Mouse (Mus musculus): ENCODE measurements around the gene Abcc3. TPM values are rescaled to one million over a fixed set of nuclear protein-coding genes. Genes with fewer than 3 reads are reported as not detected.
"Not testable (repeated sequence)": the region's sequence is repeated elsewhere in the genome, so short reads cannot be mapped to it uniquely, and the experiment has no call there.

Abcc3 gene
- total RNA-seq, 2 experiments from 2014 or later = 2.2 to 2.9 TPM

DNA sequence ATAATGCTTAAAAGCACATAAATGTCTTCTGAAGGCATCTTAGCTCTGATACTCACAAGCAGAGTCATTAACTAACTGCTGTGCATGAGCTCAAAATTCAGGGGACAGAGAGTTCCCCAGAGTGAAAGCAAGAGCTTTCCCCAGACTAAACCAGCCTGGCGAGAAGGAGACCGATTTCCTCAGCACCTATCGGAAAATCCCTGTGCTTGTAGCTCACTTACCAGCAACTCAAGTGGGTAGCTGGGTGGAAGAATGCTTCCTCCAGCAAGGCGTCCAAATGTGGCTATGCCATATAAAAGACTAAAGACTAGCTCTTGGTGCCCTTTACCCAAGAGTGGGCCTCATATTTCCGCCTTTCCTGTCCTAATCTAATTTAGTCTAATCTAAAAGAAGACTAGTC, 9.9 kb upstream of the Abcc3 start:
- DNase-seq = no peak

DNA sequence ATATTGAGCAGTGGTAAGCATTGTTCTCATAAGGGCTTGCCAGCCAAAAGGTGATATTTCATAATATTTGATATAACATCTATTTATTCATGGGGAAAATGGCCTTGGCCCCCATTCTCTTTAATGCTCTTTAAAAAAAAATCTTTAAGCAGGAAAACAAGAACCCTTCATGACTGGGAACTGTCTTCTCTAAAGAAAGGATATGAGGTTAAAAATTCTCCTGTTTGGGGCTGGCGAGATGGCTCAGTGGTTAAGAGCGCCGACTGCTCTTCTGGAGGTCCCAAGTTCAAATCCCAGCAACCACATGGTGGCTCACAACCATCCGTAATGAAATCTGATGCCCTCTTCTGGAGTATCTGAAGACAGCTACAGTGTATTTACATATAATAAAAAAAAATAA, 9.2 kb upstream of the Abcc3 start:
- not testable (repeated sequence) for DNase-seq

DNA sequence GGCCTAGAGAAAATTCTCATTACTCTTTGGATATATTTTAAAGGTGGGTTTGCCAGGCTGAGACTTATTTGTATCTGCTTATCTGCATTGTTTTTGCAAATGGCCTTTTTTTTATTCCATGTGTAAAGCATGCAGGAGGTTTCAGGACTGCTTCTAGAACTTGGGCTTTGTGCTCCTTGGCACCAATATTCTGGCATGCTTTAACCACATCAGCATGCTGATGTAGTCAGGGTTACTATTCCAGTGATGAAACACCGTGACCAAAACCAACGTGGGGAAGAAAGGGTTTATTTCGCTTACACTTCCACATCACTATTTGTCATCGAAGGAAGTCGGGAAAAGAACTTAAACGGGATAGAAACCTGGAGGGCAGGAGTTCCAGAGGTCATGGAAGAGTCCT, 8.2 kb upstream of the Abcc3 start:
- no peak for DNase-seq

- no peak for DNase-seq
Observed at GRCm38 (mm10) chr11:94394107-94394506, 1.3 kb upstream of the Abcc3 start.

DNA sequence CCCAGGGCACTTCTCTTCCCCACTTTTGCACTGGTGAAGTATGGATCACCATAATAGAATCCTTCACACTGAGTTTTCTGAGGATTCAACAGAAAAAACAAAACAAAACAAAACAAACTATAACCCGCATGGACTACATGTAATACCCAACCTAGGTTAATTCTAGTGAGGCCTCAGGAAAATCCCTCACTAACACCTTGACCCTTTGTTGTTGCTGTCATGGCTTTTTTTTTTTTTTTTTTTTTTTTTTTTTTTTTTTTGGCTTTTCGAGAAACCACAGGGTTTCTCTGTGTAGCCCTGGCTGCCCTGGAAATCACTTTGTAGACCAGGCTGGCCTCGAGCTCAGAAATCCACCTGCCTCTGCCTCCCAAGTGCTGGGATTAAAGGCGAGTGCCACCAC, 693 bp upstream of the Abcc3 start:
- DNase-seq = not testable (repeated sequence)

DNA sequence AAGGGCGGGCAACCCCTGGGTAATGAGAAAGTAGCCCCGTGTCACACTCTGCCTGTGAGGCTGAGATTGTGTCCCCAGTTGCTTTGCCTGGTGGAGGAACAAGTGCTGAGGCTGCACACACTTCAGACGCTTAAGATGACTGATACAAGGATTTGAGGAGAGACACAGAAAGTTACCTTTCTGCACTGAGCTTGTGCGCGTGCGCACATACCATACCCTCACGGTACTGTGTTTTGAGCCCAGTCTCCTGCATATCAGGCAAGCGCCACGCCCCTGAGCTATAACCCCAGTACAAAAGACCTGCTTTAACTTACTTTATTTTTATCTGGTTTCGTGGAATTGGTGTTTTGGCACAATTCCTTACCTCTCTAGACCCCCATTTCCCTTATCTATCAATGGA, 1.1 kb downstream of the Abcc3 start:
- DNase-seq = no peak

DNA sequence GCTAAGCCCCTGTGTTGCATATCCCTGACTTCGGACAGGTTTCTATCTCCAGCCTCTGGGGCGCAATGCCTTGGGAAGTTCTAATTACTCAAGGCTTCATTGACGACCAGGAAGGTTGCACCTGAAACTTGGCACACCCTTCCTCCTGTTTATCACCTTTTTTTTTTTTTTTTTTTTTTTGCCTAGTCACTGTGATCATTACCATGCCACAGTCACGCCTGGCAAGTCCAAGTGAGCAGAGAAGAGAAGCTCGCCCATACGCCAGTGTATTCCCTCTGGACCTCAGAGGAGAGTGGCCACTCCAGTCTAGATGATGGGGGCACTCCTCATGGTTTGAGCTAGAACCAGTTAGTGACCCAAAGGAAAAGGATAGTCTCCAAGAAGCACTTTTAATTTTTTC, 2.0 kb downstream of the Abcc3 start:
- DNase-seq = no peak

- no peak for DNase-seq
Observed at GRCm38 (mm10) chr11:94389724-94390396, 2.9 kb downstream of the Abcc3 start.

- DNase-seq = no peak
Observed at GRCm38 (mm10) chr11:94389021-94389420, 3.8 kb downstream of the Abcc3 start.

DNA sequence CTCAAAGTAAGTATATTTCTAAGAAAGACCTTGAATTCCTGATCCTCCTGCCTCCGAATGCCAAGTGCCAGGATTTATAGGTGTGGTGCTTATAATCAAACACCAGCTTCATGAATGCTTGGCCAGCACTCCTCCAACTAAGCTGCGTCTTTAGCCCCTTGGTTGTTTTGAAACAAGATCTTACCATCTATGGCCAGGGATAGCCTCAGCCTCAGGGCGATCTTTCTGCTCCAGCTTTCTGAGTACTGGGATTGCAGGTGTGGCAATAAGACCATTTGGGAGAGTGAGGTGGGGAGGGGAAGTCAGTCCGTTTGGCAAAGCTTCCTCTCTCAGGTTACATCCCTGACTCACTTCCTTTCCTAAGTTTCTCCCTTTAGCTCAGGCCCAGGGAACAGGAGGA, 5.0 kb downstream of the Abcc3 start:
- DNase-seq = no peak

DNA sequence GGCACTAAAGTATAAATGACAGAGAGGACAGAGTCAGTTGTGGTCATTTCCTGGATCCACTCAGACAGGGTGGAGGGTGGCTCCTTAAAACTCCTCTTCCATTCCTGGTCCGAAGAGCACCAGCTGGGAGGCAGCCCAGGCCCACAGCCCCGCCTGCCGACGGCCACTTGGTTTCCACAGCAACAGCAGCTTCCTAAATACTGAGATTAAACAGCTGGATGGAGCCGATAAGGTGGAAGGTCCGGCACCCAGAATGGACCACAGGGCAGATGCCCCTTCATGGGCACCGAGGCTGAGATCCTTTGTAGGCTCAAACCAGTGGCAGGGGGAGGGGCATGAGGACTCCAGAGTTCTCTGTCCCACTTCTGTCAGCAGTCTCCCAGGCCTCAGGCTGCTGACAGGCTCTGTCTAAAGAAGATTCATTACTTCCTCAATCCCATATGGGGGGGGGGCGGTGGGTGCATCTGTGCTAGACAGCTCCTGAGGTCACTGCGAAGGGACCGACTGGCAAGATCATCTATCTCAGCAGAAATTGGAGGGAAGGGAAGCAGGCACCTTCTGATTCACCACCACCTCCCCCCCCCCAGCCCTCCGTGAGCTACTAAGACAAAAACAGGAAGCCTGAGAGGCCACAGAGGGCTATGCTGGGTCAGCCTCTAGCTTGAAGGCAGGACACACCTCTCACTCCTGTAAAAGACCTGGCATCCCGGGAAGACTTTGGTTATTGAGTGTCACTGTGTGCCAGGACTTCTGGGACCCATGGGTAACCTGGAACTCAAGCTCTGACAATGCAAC, 6.6 kb downstream of the Abcc3 start:
- DNase-seq = no peak

DNA sequence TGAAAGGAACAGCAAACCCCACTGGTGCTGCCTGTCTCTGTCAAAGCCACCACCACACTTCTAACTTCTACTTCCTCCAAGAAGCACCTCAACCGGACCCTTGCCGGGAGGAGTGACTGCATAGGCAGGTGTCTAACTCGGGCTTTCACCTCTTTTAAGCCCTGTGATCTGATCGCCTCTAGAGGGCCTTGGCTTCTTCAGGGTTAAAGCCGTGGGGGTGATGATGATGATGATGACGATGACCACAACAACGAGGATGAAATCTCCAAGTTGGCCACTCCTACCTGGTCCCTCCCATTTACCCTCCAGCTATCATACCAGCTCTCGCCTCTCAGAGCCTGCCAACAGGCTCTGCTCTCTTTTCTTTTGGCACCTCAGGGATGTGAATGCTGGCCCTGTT, 13.1 kb downstream of the Abcc3 start:
- DNase-seq = no peak

DNA sequence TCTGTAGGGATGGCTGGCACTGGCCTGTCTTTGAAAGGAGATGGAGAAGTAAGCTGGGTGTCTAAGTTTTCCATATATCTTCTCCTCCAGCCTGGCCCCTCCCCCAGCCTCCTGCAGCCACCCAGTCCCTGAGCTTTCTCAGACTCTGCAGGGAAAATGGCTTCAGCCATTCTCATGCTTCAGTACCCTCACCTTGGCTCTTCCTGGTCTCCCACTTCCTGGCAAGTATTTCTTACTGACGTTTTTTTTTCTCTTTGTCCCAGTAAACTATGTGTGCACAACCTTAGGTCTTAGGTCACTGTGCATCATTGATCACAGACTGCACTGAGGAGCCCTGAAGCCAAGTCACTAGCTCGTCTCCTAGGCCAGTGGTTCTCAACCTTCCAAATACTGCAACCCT, 13.7 kb downstream of the Abcc3 start:
- no peak for DNase-seq

- no peak for DNase-seq
Observed at GRCm38 (mm10) chr11:94374276-94374948, 18.4 kb downstream of the Abcc3 start.

DNA sequence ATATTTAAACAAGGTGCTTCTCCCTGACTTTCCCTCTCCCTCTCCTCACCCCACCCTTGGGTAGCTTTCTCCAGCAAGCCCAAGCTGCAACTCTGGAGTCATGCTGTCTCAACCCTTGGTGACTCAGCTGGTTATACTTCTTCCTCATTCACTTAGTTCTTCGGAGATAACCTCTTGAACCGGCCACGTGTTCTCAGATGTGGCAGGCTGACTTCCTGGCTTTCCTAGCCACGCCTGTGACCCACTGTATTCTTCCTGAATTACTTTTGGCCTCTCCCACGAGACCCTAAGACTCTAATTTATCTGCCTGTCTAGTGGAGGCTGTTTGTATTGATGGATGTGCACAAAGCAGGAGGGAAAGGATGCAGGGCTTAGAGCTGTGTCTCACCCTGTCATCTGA, 22.0 kb downstream of the Abcc3 start:
- DNase-seq = no peak

- no peak for DNase-seq
Observed at GRCm38 (mm10) chr11:94369981-94370380, 22.8 kb downstream of the Abcc3 start.

DNA sequence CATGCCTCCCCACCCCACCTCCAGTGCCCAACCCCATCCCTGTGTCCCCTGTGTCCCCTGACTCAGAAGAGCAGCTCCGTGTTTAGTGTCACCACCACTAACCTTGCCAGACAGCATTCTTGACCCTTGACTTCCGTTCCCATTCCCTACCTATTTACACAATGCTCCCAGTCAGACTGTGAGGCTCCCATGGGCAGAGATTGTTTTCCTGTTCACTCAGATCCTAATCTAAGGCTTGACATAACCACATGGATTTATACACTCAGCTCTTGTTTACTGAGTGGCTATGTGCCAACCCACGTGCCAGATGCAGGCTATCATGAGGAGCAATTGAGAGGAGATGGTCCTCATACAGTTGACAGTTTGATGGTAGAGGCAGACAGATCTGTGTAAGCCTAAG, 27.5 kb downstream of the Abcc3 start:
- no peak for DNase-seq

DNA sequence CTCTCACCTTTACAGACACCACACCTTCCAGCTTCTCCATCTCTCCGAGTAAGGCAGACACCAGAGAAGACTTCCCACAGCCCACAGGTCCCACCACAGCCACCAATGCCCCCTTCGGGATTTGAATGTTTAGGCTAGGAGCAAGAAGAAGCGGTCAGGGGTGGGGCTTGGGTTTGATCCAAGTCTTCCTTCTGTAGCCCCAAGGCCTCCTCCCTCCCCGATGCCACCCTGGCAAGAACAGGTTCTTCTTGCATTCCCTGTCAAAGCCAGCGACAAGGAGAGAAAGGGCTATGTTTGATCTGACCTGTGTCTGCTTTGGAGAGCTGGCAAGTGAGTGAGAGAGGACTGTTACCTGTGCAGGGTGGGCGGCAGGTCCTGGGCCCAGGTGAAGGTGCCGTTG, 29.1 kb downstream of the Abcc3 start:
- no peak for DNase-seq

GRCm38 (mm10) chr11:94362101-94362500, 30.7 kb downstream of the Abcc3 start:
- no peak for DNase-seq

- no peak for DNase-seq
Observed at GRCm38 (mm10) chr11:94361166-94361870, 31.5 kb downstream of the Abcc3 start.

- no peak for DNase-seq
Observed at GRCm38 (mm10) chr11:94359168-94359567, 33.6 kb downstream of the Abcc3 start.

DNA sequence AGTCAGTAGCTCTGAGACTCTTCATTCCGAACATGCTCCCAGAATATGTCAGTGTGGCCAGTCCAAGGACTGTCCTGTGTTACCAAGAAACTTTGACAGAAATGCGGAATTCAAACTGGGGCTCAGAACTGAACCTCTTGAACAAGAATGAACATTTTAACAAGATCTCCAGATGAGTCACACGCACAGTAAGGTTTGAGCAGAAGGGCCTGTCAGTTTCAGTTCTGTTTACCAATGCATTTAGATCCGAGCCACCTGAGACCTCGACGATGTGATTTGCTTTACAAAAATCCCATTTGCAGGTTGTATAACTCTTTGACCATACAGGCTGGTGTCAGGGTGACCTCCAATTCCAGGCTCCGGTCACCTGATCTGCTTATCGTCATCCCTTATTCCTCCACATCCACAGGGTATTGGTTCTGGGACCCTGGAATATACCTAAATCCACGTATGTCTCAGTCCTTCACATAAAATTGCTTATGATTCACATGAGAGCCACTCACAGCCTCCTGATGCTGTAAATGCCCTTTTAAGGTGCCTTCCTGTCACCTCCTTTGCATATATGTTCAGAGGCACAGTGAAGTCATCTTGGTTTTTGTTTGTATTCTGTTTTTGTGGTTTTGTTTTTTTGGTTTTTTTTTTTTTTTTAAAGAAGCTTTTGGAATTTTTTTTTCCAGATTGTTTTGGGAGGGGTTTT, 37.1 kb downstream of the Abcc3 start:
- no peak for DNase-seq

Data from layer of hippocampus, postnatal 36 days (tissue).